Mouse (Mus musculus): Measurements from ENCODE around the gene Ica1.

Ica1 gene

GRCm38 (mm10) chr6:8742449-8742848, 35.8 kb downstream of the Ica1 start:
- DNase-seq (ENCODE audit: inconsistent ontology term), result no peak

GRCm38 (mm10) chr6:8741659-8742058, 36.6 kb downstream of the Ica1 start:
- no peak for DNase-seq (ENCODE audit: inconsistent ontology term)

- DNase-seq (ENCODE audit: inconsistent ontology term), result no peak
These were observed 38.2 kb downstream of the Ica1 start for GRCm38 (mm10) chr6:8740092-8740491.

- no peak for DNase-seq (ENCODE audit: inconsistent ontology term)
These were observed 39.9 kb downstream of the Ica1 start for GRCm38 (mm10) chr6:8738396-8738795.

GRCm38 (mm10) chr6:8736493-8736820, 41.8 kb downstream of the Ica1 start:
- DNase-seq (ENCODE audit: inconsistent ontology term), result no peak

GRCm38 (mm10) chr6:8735657-8736492, 42.4 kb downstream of the Ica1 start:
- DNase-seq (ENCODE audit: inconsistent ontology term), result peak; percentile 66

GRCm38 (mm10) chr6:8735044-8735443, 43.2 kb downstream of the Ica1 start:
- DNase-seq (ENCODE audit: inconsistent ontology term), result no peak

GRCm38 (mm10) chr6:8732492-8732891, 45.8 kb downstream of the Ica1 start:
- DNase-seq (ENCODE audit: inconsistent ontology term), result no peak

- no peak for DNase-seq (ENCODE audit: inconsistent ontology term)
These were observed 46.6 kb downstream of the Ica1 start for GRCm38 (mm10) chr6:8731656-8732191.

GRCm38 (mm10) chr6:8730433-8730832, 47.9 kb downstream of the Ica1 start:
- DNase-seq (ENCODE audit: inconsistent ontology term), result no peak

- DNase-seq (ENCODE audit: inconsistent ontology term), result no peak
These were observed 50.5 kb downstream of the Ica1 start for GRCm38 (mm10) chr6:8727806-8728205.

GRCm38 (mm10) chr6:8725610-8726009, 52.7 kb downstream of the Ica1 start:
- no peak for DNase-seq (ENCODE audit: inconsistent ontology term)

GRCm38 (mm10) chr6:8719692-8720091, 58.6 kb downstream of the Ica1 start:
- DNase-seq (ENCODE audit: inconsistent ontology term), result no peak

- no peak for DNase-seq (ENCODE audit: inconsistent ontology term)
These were observed 60.3 kb downstream of the Ica1 start for GRCm38 (mm10) chr6:8717967-8718366.

GRCm38 (mm10) chr6:8716539-8716938, 61.7 kb downstream of the Ica1 start:
- DNase-seq (ENCODE audit: inconsistent ontology term), result no peak

GRCm38 (mm10) chr6:8711246-8711645, 67.0 kb downstream of the Ica1 start:
- peak; percentile 6 for DNase-seq (ENCODE audit: inconsistent ontology term)

- DNase-seq (ENCODE audit: inconsistent ontology term), result no peak
These were observed 83.4 kb downstream of the Ica1 start for GRCm38 (mm10) chr6:8694636-8695514.

GRCm38 (mm10) chr6:8693926-8694635, 84.2 kb downstream of the Ica1 start:
- DNase-seq (ENCODE audit: inconsistent ontology term), result peak; percentile 18

GRCm38 (mm10) chr6:8693141-8693881, 85.0 kb downstream of the Ica1 start:
- DNase-seq (ENCODE audit: inconsistent ontology term), result no peak

GRCm38 (mm10) chr6:8691199-8691975, 86.9 kb downstream of the Ica1 start:
- DNase-seq (ENCODE audit: inconsistent ontology term), result no peak
